Mouse (Mus musculus): ENCODE results near the gene Vamp8. TPM values are rescaled to one million over a fixed set of nuclear protein-coding genes. Genes with fewer than 3 reads are reported as not detected.

Vamp8 gene
- polyA plus RNA-seq, 1 experiment from 2014 or later: 146 TPM

DNA sequence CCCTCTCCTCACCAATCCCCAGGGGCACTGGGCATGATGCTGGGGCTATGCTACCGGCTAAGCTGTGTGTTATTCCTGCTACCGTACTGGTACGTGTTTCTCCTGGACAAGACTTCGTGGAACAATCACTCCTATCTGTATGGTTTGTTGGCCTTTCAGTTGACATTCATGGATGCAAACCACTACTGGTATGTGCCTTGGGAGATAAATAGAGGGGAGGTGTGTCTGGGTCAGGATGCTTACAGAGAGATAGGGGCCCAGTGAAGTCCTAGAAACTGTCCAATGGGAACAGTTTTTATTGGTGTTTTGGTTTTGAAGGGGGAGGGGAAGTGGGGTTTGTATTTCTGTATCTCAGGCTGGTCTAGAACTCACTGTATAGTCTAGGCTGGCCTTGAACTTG lies 27.8 kb upstream of the Vamp8 start:
- H3K36me3 ChIP-seq: peaks cover 65% of the 10 kb centered on the region

DNA sequence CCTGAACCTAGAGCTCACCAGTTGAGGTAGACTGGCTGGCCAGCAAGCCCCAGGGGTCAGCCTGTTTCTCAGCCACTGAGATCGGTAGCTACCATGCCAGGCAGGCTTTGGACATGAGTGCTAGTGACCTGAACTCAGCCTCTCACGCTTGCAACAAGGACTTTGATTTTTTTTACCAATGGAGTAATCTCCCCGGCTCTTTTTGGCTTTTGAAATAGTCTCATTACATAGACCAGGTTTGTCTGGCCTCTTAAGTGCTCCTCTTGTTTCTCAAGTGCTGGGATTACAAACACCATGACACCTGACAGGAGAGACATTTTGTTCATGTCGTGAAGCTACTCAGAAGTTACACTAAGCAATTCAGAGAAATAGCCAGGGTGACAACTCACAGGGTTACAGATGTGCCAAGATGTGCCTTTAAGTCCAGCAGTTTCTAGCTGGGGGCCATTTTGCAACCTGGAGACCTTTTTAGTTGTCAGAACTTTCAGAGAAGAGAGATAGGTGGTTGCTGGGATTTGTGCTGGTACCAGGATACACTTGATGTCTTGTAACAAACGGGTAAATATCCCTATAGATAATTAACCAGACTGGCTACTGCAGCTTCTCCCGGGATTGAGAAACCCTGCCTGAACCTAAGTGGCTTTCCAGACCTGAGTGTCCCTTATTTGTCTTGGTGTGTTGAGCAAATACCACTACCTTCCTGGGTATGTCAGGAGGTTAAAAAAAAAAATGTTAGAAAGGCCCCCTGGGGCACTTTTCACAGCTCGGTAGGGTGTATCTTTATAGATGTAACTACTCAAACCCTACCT lies 25.7 kb upstream of the Vamp8 start:
- H3K9ac ChIP-seq: peak overlapping the region; percentile 5; the same call in 1 of the 2 replicates
- H3K4me3 ChIP-seq: 0 out of 2 replicates have a peak overlapping the region, but pooled peaks have one; percentile 89
- WGBS: 80% methylated on average over 7 of the region's 7 CpGs
- no peak overlapping the region for H3K27ac ChIP-seq
- H3K36me3 ChIP-seq: peaks cover 44% of the 10 kb centered on the region
- no peaks in the 10 kb centered on the region for H3K9me3 ChIP-seq
- peaks cover 25% of the 10 kb centered on the region for H3K4me1 ChIP-seq
- H3K27me3 ChIP-seq: no peaks in the 10 kb centered on the region
- ATAC-seq (ENCODE audit: low FRiP score, low read depth): no peak
- peak overlapping the region; percentile 70 for H3K4me2 ChIP-seq (replicated peaks)

More for the DNA sequence above, 27.8 kb upstream of the Vamp8 start:
- Histone ChIP-seq H3K27me3 (no peaks in the 10 kb centered on the region), H3K9ac (no peak overlapping the region), H3K4me1 (peaks cover 25% of the 10 kb centered on the region), H3K4me3 (no peak overlapping the region), H3K9me3 (no peaks in the 10 kb centered on the region), H3K4me2 (replicated peaks) (no peak overlapping the region), H3K27ac (no peak overlapping the region)
- 89% methylated on average over 4 of the region's 4 CpGs for WGBS
- no peak for ATAC-seq (ENCODE audit: low FRiP score, low read depth)

DNA sequence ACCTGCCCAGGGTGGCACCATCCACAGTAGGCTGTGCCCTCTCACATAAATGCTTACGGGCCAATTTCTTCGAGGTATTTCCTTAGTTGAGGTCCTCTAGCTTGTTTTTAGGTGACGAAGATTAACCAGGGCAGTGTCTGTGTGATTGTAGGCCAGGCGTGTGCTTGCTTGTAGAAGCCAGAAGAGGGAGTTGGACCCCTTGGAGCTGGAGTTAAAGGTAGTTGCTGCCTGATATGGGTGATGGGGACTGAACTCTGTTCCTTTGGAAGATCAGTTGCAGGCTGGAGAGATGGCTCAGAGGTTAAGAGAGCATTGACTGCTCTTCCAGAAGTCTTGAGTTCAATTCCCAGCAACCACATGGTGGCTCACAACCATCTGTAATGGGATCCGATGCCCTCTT lies 24.7 kb upstream of the Vamp8 start:
- peak overlapping the region; percentile 70 for H3K4me2 ChIP-seq (replicated peaks)
- no peaks in the 10 kb centered on the region for H3K27me3 ChIP-seq
- no peaks in the 10 kb centered on the region for H3K9me3 ChIP-seq
- H3K27ac ChIP-seq: no peak overlapping the region
- peak overlapping the region; percentile 89 for H3K4me3 ChIP-seq
- H3K4me1 ChIP-seq: peaks cover 25% of the 10 kb centered on the region
- 84% methylated on average over 5 of the region's 5 CpGs for WGBS
- no peak for ATAC-seq (ENCODE audit: low FRiP score, low read depth)
- peak overlapping the region; percentile 92 for H3K9ac ChIP-seq
- H3K36me3 ChIP-seq: peaks cover 34% of the 10 kb centered on the region

DNA sequence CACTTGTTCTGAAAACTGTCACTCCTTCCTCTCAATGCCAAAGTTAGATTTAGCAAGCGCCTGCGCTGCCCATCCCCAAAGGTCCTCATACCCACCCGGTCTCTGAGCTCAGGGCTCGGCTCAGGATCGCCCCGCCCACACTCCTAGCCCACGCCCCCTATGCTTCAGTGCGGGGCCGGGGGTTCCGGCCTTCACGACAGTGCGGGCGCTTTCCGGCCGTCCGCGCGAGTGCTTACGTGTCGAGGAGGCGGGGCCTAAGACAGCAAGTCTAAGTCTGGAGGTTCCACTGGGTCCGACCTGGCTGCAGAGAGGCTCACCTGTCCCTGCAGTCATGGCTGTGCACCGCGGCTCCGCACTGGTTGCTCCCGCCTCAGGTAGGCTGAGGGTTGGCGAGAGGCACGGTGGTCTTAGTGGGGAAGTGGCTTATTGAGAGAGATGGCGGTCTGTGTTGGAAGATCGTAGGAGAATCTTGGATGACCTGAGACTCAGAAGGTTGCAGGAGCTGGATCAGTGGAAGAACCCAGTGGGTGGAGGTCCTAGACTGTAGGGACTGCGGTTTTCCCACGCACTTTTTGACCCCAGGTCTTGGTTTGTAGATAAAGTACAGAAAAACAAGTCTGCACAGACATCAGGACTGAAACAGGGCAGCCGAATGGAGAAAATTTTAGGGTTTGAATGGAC lies 23.7 kb upstream of the Vamp8 start, which contains the start of gene Ggcx:
Ggcx (plus strand) TSS at position 233 of the 681 bp plus-strand sequence.
- H3K4me2 ChIP-seq (replicated peaks): peak within 1 kb of the TSS; percentile 70
- H3K4me3 ChIP-seq: peak within 1 kb of the TSS; percentile 89

DNA sequence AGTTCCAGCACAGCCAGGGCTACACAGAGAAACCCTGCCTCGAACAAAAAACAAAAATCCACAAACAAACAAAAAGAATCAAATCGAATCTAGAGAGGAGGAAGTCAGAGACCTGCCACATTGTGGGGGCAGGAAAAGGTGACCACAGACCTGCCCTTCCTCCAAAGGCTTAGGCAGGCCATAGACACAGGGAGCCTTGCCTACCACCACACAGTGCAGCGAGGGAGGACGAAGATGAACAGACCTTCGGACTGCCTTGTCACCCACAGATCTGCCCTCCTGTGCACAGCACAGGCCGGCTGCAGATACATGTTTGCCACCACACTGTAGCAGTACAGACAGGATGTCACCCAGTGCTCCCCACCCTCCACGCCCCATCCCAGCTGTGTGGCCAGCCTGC lies 20.0 kb upstream of the Vamp8 start:
- no peak for ATAC-seq (ENCODE audit: low FRiP score, low read depth)
- Histone ChIP-seq H3K27ac (no peak overlapping the region), H3K27me3 (no peaks in the 10 kb centered on the region), H3K9ac (no peak overlapping the region), H3K36me3 (no peaks in the 10 kb centered on the region), H3K9me3 (no peaks in the 10 kb centered on the region), H3K4me3 (no peak overlapping the region), H3K4me1 (peaks cover 14% of the 10 kb centered on the region), H3K4me2 (replicated peaks) (no peak overlapping the region)
- 81% methylated on average over 7 of the region's 7 CpGs for WGBS

More for the DNA sequence above, 23.7 kb upstream of the Vamp8 start, which contains the start of gene Ggcx:
- peaks cover 24% of the 10 kb centered on the region for H3K36me3 ChIP-seq
- no peaks in the 10 kb centered on the region for H3K9me3 ChIP-seq
- ATAC-seq (ENCODE audit: low FRiP score, low read depth): peak; percentile 95
- H3K4me1 ChIP-seq: peaks cover 25% of the 10 kb centered on the region
- peak within 1 kb of the TSS; percentile 92 for H3K9ac ChIP-seq
- 2% methylated on average over 33 of the region's 33 CpGs for WGBS
- peak within 1 kb of the TSS; percentile 65; the same call in 1 of the 2 replicates for H3K27ac ChIP-seq
- H3K27me3 ChIP-seq: no peaks in the 10 kb centered on the region

DNA sequence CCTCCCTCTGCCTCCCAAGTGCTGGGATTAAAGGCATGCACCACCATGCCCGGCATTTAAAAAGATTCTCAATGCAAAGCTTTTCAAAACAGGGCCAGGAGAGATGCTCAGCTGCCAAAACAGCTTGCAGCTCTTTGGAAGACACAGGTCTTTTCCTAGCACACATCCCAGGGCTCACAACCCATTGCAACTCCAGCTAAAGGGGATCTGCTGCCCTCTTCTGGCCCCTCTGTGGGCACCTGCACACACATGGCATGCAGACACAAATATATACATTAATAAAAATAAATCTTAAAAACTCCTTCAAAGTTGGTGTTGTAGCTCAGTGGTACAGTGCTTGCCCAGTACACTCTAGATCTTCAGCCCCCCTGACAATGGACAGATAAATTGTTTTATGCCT lies 19.5 kb upstream of the Vamp8 start:
- 35% methylated on average over 1 of the region's 1 CpGs for WGBS
- Histone ChIP-seq H3K4me1 (peaks cover 8% of the 10 kb centered on the region), H3K4me3 (no peak overlapping the region), H3K4me2 (replicated peaks) (no peak overlapping the region), H3K36me3 (no peaks in the 10 kb centered on the region), H3K9me3 (no peaks in the 10 kb centered on the region), H3K27ac (no peak overlapping the region), H3K27me3 (no peaks in the 10 kb centered on the region), H3K9ac (no peak overlapping the region)
- ATAC-seq (ENCODE audit: low FRiP score, low read depth): no peak

DNA sequence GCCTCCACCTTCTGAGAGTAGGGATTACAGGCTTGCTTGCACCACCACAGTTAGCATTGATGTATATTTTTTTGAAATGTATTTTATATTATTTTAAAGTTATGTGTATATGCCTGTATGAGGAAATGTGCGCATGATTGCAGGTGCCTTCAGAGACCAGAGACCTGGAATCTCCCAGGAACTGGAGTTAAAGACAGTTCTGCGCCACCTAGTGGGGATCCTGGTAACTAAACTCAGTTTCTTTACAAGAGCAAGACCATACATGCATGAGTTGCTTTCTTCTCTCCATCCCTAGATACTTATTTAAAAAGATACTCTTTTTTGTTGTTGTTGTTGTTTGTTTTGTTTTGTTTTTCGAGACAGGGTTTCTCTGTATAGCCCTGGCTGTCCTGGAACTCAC lies 19.1 kb upstream of the Vamp8 start:
- no peak overlapping the region for H3K4me2 ChIP-seq (replicated peaks)
- H3K9me3 ChIP-seq: no peaks in the 10 kb centered on the region
- no peaks in the 10 kb centered on the region for H3K36me3 ChIP-seq
- no peak overlapping the region for H3K4me3 ChIP-seq
- H3K27me3 ChIP-seq: no peaks in the 10 kb centered on the region
- no peak overlapping the region for H3K9ac ChIP-seq
- whole genome bisulfite sequencing: 21% methylated on average over 3 of the region's 3 CpGs
- H3K27ac ChIP-seq: no peak overlapping the region
- H3K4me1 ChIP-seq: peaks cover 4% of the 10 kb centered on the region; the same call in 1 of the 2 replicates
- no peak for ATAC-seq (ENCODE audit: low FRiP score, low read depth)

DNA sequence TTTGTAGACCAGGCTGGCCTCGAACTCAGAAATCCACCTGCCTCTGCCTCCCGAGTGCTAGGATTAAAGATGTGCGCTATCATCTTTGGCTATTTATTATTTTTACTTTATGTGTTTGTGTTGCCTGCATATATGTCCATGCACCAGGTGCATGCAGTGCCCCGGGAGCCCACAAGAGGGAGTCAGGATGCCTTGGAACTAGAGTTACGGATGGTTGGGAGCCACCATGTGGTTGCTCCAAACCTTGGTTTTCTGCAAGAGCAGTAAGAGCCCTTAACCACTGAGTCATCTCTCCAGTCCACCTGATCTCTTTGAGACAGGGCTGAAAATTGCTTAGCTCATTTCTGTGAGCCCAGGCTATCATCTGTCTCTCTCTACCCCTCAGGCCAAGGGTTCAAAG lies 16.6 kb upstream of the Vamp8 start:
- Histone ChIP-seq H3K4me1 (no peaks in the 10 kb centered on the region), H3K36me3 (no peaks in the 10 kb centered on the region), H3K4me3 (no peak overlapping the region), H3K9ac (no peak overlapping the region), H3K9me3 (no peaks in the 10 kb centered on the region), H3K27me3 (no peaks in the 10 kb centered on the region), H3K27ac (no peak overlapping the region), H3K4me2 (replicated peaks) (no peak overlapping the region)
- ATAC-seq (ENCODE audit: low FRiP score, low read depth): peak; percentile 65; the same call in 1 of the 2 replicates
- WGBS: 3% methylated on average over 5 of the region's 5 CpGs

DNA sequence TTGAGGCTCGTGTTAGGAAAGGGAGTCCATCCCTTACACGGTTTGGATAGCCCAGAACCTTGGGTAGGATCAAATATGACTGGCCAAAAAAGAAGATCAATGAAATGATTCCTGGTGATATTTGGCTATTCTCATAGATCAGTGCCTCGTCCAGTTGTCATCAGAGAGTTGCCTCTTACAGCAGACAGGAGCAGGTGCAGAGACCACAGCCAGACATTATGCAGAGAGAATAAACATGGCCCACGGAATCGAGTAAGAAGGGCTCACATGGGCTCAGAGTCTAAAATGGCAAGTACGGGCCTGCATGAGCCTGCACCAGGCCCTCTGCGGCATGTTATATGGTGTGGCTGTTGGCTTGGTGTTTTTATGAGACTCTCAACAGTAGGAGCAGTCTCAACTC lies 14.9 kb upstream of the Vamp8 start:
- H3K27me3 ChIP-seq: no peaks in the 10 kb centered on the region

DNA sequence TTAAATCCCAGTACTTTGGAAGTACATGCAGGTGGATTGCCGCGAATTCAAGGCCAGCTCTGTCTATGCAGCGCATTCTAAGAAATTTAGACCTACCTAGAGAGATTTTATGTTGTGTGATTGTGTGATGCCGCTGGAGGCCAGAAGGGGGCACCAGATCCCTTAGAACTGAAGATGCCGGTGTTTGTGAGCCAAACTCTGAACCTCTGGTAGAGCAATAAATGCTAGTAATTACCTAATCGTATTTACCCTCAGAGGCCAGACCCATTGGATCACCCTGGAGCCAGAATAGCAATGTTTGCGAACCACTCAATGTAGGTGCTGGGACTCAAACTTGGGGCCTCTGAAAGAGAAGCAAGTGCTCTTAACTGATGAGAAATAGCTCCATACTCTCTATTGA lies 11.4 kb upstream of the Vamp8 start:
- Histone ChIP-seq H3K4me1 (no peaks in the 10 kb centered on the region), H3K9ac (no peak overlapping the region), H3K9me3 (no peaks in the 10 kb centered on the region), H3K36me3 (no peaks in the 10 kb centered on the region), H3K27ac (no peak overlapping the region), H3K27me3 (no peaks in the 10 kb centered on the region), H3K4me2 (replicated peaks) (no peak overlapping the region), H3K4me3 (no peak overlapping the region)
- 17% methylated on average over 7 of the region's 7 CpGs for WGBS
- no peak for ATAC-seq (ENCODE audit: low FRiP score, low read depth)

More for the DNA sequence above, 14.9 kb upstream of the Vamp8 start:
- no peak overlapping the region for H3K4me2 ChIP-seq (replicated peaks)
- WGBS: 75% methylated on average over 7 of the region's 7 CpGs
- no peaks in the 10 kb centered on the region for H3K36me3 ChIP-seq
- no peaks in the 10 kb centered on the region for H3K9me3 ChIP-seq
- no peak for ATAC-seq (ENCODE audit: low FRiP score, low read depth)
- H3K27ac ChIP-seq: no peak overlapping the region
- H3K4me1 ChIP-seq: no peaks in the 10 kb centered on the region
- no peak overlapping the region for H3K9ac ChIP-seq
- H3K4me3 ChIP-seq: no peak overlapping the region

DNA sequence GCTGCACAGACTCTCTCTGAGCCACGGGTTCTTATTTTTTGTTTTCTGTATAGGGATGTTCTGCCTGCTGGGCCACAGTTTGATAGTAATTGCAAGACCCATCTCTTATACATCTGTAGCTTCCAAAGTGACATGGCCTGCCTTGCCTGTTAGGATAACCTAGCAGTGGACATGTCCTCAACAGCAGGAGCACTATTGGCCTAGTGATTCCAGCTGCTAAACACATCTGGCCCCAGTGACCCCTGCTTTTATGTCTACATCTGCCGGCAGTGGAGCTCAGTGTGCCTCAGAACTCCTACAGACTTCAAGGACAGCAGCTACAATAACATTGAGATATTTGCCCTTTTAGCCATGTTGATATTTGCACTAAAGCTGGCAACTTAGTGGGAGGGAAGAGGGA lies 9.5 kb upstream of the Vamp8 start:
- no peak overlapping the region for H3K27ac ChIP-seq
- H3K36me3 ChIP-seq: no peaks in the 10 kb centered on the region
- no peak overlapping the region for H3K9ac ChIP-seq
- H3K27me3 ChIP-seq: no peaks in the 10 kb centered on the region
- no peak for ATAC-seq (ENCODE audit: low FRiP score, low read depth)
- no peaks in the 10 kb centered on the region for H3K9me3 ChIP-seq
- H3K4me3 ChIP-seq: no peak overlapping the region
- H3K4me2 ChIP-seq (replicated peaks): no peak overlapping the region
- H3K4me1 ChIP-seq: no peaks in the 10 kb centered on the region
- WGBS: 50% methylated on average over 2 of the region's 2 CpGs

DNA sequence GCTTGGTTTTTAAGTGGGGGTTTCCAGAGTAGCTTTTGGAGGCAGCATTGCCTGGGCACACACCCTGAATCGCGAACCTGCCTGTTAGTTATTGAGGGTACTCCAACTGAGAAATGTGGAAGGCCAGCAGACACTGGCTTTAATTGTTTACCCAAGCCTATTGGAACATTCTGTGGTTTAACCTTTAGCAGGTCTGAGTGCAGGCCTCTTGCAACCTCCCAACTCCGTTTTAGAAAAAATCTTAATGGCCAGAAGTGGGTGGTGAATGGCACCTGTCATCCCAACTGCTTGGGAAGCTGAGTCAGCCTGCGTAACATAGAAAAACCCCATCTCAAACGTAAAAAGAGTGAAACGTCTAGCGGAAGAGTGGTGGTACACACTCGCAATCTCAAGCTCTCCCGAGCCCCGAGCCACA lies 6.3 kb upstream of the Vamp8 start:
- Histone ChIP-seq H3K9me3 (no peaks in the 10 kb centered on the region), H3K9ac (no peak overlapping the region), H3K4me1 (no peaks in the 10 kb centered on the region), H3K36me3 (no peaks in the 10 kb centered on the region), H3K4me3 (no peak overlapping the region), H3K27me3 (no peaks in the 10 kb centered on the region), H3K4me2 (replicated peaks) (no peak overlapping the region), H3K27ac (no peak overlapping the region)
- 81% methylated on average over 10 of the region's 10 CpGs for WGBS
- ATAC-seq (ENCODE audit: low FRiP score, low read depth): no peak
